Mouse (Mus musculus) retina, postnatal 7 days (tissue): Measurements from ENCODE around the gene Dync1h1.

Experiments
- DNase-seq: peaks from one replicate; pipeline ENCODE4 v3.0.0-alpha.2; 2012; ENCODE audit warnings: low read depth, low spot score

The Dync1h1 gene

GRCm38 (mm10) chr12:110601241-110602218 is at the start of gene Dync1h1:
Gene Dync1h1, plus strand, starts transcription at chr12:110601452.
- peak; percentile 87 for DNase-seq

GRCm38 (mm10) chr12:110552113-110552512 is 49.1 kb upstream of the Dync1h1 start:
- DNase-seq: no peak

- DNase-seq: no peak
Measured at GRCm38 (mm10) chr12:110553362-110553761, 47.9 kb upstream of the Dync1h1 start.

GRCm38 (mm10) chr12:110555536-110556240 is 45.6 kb upstream of the Dync1h1 start:
- DNase-seq: peak; percentile 56

- peak; percentile 90 for DNase-seq
Measured at GRCm38 (mm10) chr12:110556861-110557628, 44.2 kb upstream of the Dync1h1 start.

- DNase-seq: no peak
Measured at GRCm38 (mm10) chr12:110558175-110558574, 43.1 kb upstream of the Dync1h1 start.

- DNase-seq: peak; percentile 78
Measured at GRCm38 (mm10) chr12:110563383-110563782, 37.9 kb upstream of the Dync1h1 start.

GRCm38 (mm10) chr12:110564848-110565247 is 36.4 kb upstream of the Dync1h1 start:
- no peak for DNase-seq

- no peak for DNase-seq
Measured at GRCm38 (mm10) chr12:110566366-110566765, 34.9 kb upstream of the Dync1h1 start.

- DNase-seq: no peak
Measured at GRCm38 (mm10) chr12:110571050-110571449, 30.2 kb upstream of the Dync1h1 start.

GRCm38 (mm10) chr12:110572351-110572750 is 28.9 kb upstream of the Dync1h1 start:
- DNase-seq: no peak

- DNase-seq: no peak
Measured at GRCm38 (mm10) chr12:110573635-110574034, 27.6 kb upstream of the Dync1h1 start.

GRCm38 (mm10) chr12:110575926-110576325 is 25.3 kb upstream of the Dync1h1 start:
- DNase-seq: no peak

GRCm38 (mm10) chr12:110578333-110578732 is 22.9 kb upstream of the Dync1h1 start:
- DNase-seq: no peak

- no peak for DNase-seq
Measured at GRCm38 (mm10) chr12:110588622-110589021, 12.6 kb upstream of the Dync1h1 start.

GRCm38 (mm10) chr12:110590804-110591259 is 10.4 kb upstream of the Dync1h1 start:
- no peak for DNase-seq

GRCm38 (mm10) chr12:110591260-110591883 is 9.9 kb upstream of the Dync1h1 start:
- peak; percentile 100 for DNase-seq

- DNase-seq: peak; percentile 69
Measured at GRCm38 (mm10) chr12:110598527-110598926, 2.7 kb upstream of the Dync1h1 start.

- no peak for DNase-seq
Measured at GRCm38 (mm10) chr12:110599791-110600190, 1.5 kb upstream of the Dync1h1 start.

GRCm38 (mm10) chr12:110600225-110600991 is 844 bp upstream of the Dync1h1 start:
- no peak for DNase-seq
